Mouse (Mus musculus): ENCODE measurements around the gene Mllt11.

DNA sequence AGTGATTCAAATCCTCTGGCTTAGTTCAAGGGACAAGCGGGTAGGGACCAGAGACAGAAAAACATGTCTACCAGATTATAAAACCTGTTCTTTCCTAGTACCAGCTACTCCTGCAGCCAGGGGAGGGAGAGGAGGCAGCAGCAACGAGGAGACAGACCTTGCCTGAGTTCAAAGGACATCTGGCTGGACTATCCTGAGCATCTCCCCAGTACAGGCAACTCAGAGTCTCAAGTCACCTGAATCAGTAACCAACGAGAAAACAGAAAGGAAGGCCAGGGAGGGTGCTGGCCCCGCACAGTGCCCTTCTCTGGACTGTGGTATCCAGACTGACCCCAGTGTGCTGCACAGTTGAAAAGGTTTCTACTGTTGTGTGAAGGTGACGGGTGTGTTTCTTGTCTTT lies 25.0 kb upstream of the Mllt11 start:
- TF ChIP-seq CTCF (IDR thresholded peaks at IDR 0.05; ENCODE audit: control insufficient read depth, insufficient read depth, insufficient read length) (no peak), CEBPB (IDR thresholded peaks at IDR 0.05; ENCODE audit: low read depth) (no peak), MAX (IDR thresholded peaks at IDR 0.05) (no peak), USF1 (IDR thresholded peaks at IDR 0.05; ENCODE audit: low read depth) (no peak), MYOG (IDR thresholded peaks at IDR 0.05; ENCODE audit: control insufficient read depth, extremely low read depth, insufficient read length) (no peak)

All from C2C12 (cell line).